Mouse (Mus musculus) neural tube, embryonic 13.5 days (tissue): Measurements from ENCODE around the gene Arhgap28. TPM values are rescaled to one million over a fixed set of nuclear protein-coding genes. Genes with fewer than 3 reads are reported as not detected.
"Not testable (repeated sequence)": the region's sequence is repeated elsewhere in the genome, so short reads cannot be mapped to it uniquely, and the experiment has no call there.

Experiments used
- ATAC-seq: fragments of 200-750 bp; cut with Nextera tagmentation; 2 replicates; pipeline ENCODE4 v1.8.0; 2017; ENCODE audit warnings: low read depth, mild to moderate bottlenecking, moderate TSS enrichment, moderate library complexity
- H3K27ac ChIP-seq: fragments of 300-500 bp; sonication (generic); replicated peaks from 2 replicates; pipeline ENCODE4 v1.5.1; 2015; ENCODE audit warnings: moderate library complexity, mild to moderate bottlenecking, inconsistent platforms
- H3K27me3 ChIP-seq: fragments of 300-500 bp; sonication (generic); 2 replicates; pipeline ENCODE4 v1.6.1; 2015; ENCODE audit warnings: mild to moderate bottlenecking, inconsistent platforms
- H3K36me3 ChIP-seq: fragments of 300-500 bp; sonication (generic); 2 replicates; pipeline ENCODE4 v1.6.1; 2015; ENCODE audit warnings: mild to moderate bottlenecking, inconsistent platforms
- H3K4me1 ChIP-seq: fragments of 300-500 bp; sonication (generic); replicated peaks from 2 replicates; pipeline ENCODE4 v1.6.1; 2015; ENCODE audit warnings: inconsistent platforms
- H3K4me2 ChIP-seq: fragments of 300-500 bp; sonication (generic); 2 replicates; pipeline ENCODE4 v1.6.1; 2015; ENCODE audit warnings: inconsistent platforms, mild to moderate bottlenecking, moderate library complexity
- H3K4me3 ChIP-seq: fragments of 300-500 bp; sonication (generic); 2 replicates; pipeline ENCODE4 v1.5.1; 2015; ENCODE audit warnings: mild to moderate bottlenecking, inconsistent platforms
- H3K9ac ChIP-seq: fragments of 300-500 bp; sonication (generic); 2 replicates; pipeline ENCODE4 v1.6.1; 2015; ENCODE audit warnings: moderate library complexity, mild to moderate bottlenecking, inconsistent platforms
- H3K9me3 ChIP-seq: fragments of 300-500 bp; sonication (generic); 2 replicates; pipeline ENCODE4 v1.6.1; 2016; ENCODE audit warnings: inconsistent platforms
- WGBS: fragments of 180-500 bp; shearing (Covaris S2); methylation state at CpG from one replicate; pipeline ENCODE4 v1.1.7; 2015; 5-methylcytosine and 5-hydroxymethylcytosine counted together
- polyA plus RNA-seq: library from polyadenylated mRNA; unstranded; fragments of >200 nt; fragmentation: Nextera tagmentation; extraction: Ambion mirVana; gene quantifications from 2 replicates; pipeline ENCODE4 v1.2.1, GENCODE M21; 2015

Gene Arhgap28
- polyA plus RNA-seq, 1 experiment from 2014 or later = 15.1 TPM

DNA sequence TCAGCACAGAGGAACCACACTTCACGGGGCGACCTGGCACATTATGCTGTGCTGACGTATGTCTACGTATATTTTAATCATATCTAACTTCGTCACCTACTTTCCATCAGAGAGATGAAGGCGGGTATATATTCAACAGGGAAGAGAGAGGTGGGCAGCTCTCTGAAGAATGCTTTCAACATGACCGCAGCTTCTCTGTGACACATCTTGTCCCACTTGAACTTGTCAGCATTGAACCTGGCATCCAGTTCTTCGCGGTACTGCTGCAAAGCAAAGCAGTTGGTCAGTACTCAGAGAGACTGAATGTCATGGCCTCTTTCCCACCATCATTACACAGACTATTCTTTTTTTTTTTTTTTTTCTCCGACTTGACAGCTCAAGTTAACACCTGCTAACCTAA is 139.6 kb downstream of the Arhgap28 start:
- WGBS = 89% methylated on average over 10 of the region's 10 CpGs
- no peak overlapping the region for H3K27ac ChIP-seq
- no peak for ATAC-seq
- no peaks in the 10 kb centered on the region for H3K27me3 ChIP-seq
- 0 out of 2 replicates have a peak, but pooled peaks cover 4% of the 10 kb centered on the region for H3K36me3 ChIP-seq
- H3K9me3 ChIP-seq = no peaks in the 10 kb centered on the region
- no peak overlapping the region for H3K9ac ChIP-seq
- no peaks in the 10 kb centered on the region for H3K4me1 ChIP-seq
- H3K4me2 ChIP-seq = no peak overlapping the region
- no peak overlapping the region for H3K4me3 ChIP-seq

GRCm38 (mm10) chr17:67861744-67862535 is 142.0 kb downstream of the Arhgap28 start:
- no peak overlapping the region for H3K4me2 ChIP-seq
- no peaks in the 10 kb centered on the region for H3K4me1 ChIP-seq
- H3K9ac ChIP-seq = no peak overlapping the region
- no peak overlapping the region for H3K4me3 ChIP-seq
- WGBS = 79% methylated on average over 16 of the region's 16 CpGs
- peak; percentile 83 for ATAC-seq
- H3K27me3 ChIP-seq = no peaks in the 10 kb centered on the region
- H3K9me3 ChIP-seq = no peaks in the 10 kb centered on the region
- 0 out of 2 replicates have a peak, but pooled peaks cover 3% of the 10 kb centered on the region for H3K36me3 ChIP-seq
- H3K27ac ChIP-seq = no peak overlapping the region

DNA sequence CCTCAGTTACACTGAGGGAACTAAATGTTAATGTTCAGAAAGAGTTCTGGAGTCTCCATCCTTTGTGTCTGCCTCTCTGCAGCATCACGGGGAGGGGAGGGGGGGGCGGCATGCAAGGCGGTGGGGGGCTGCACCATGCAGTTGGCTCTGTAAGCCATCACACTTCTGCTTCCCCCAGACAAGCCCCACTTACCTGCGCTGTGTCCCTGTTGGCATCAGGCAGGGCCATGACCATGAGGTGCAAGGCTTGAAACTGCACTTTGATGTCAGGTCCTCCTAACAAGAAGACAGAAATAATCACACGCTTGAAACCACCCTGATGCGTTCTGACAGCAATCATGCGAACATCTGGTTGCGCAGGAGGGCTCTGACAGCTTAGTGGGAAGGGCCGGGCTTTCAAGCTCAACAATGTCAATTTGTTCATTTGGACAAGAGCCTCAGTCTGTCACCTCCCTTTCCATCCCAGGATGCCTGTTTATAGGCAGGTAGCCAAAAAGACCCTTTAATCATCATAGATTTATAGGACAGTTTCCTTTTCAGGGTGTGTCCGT is 142.8 kb downstream of the Arhgap28 start:
- no peak overlapping the region for H3K27ac ChIP-seq
- 85% methylated on average over 10 of the region's 10 CpGs for WGBS
- peaks cover 3% of the 10 kb centered on the region; the same call in 1 of the 2 replicates for H3K36me3 ChIP-seq
- H3K4me3 ChIP-seq = no peak overlapping the region
- ATAC-seq = no peak
- no peaks in the 10 kb centered on the region for H3K4me1 ChIP-seq
- no peaks in the 10 kb centered on the region for H3K27me3 ChIP-seq
- H3K9me3 ChIP-seq = no peaks in the 10 kb centered on the region
- no peak overlapping the region for H3K9ac ChIP-seq
- no peak overlapping the region for H3K4me2 ChIP-seq

GRCm38 (mm10) chr17:67841494-67841893 is 162.4 kb downstream of the Arhgap28 start:
- not testable (repeated sequence) for H3K27me3 ChIP-seq, H3K4me2 ChIP-seq, ATAC-seq, H3K27ac ChIP-seq, H3K36me3 ChIP-seq, H3K4me1 ChIP-seq, H3K4me3 ChIP-seq, H3K9ac ChIP-seq, H3K9me3 ChIP-seq
- 98% methylated on average over 2 of the region's 2 CpGs for WGBS

DNA sequence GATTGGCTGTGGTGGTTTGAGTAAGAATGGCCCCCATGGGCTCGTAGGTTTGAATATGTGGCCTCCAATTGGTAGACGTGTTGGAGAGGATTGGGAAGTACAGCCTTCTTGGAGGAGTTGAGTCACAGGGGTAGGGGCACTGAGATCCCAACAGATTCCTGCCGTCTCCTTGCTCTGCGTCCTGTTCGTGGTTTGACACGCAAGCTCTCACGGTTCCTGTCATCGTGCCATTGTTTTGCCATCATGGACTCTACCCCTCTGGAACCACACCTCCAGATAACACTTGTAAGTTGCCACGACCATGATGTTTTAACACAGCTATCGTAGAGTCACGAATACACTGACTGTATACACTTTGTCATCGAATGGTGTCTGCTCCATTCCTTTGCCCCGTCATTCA is 165.0 kb downstream of the Arhgap28 start:
- no peaks in the 10 kb centered on the region for H3K36me3 ChIP-seq

GRCm38 (mm10) chr17:67837351-67838090 is 166.4 kb downstream of the Arhgap28 start:
- Histone ChIP-seq H3K4me2 (no peak overlapping the region), H3K27ac (no peak overlapping the region), H3K4me3 (no peak overlapping the region), H3K27me3 (no peaks in the 10 kb centered on the region), H3K9ac (no peak overlapping the region), H3K36me3 (no peaks in the 10 kb centered on the region), H3K9me3 (0 out of 2 replicates have a peak, but pooled peaks cover 3% of the 10 kb centered on the region), H3K4me1 (no peaks in the 10 kb centered on the region)
- 61% methylated on average over 17 of the region's 17 CpGs for WGBS
- peak; percentile 76 for ATAC-seq

More for the DNA sequence above, 165.0 kb downstream of the Arhgap28 start:
- Histone ChIP-seq H3K27me3 (no peaks in the 10 kb centered on the region), H3K4me2 (no peak overlapping the region), H3K27ac (no peak overlapping the region), H3K4me1 (no peaks in the 10 kb centered on the region), H3K4me3 (no peak overlapping the region), H3K9me3 (0 out of 2 replicates have a peak, but pooled peaks cover 3% of the 10 kb centered on the region), H3K9ac (no peak overlapping the region)
- ATAC-seq = no peak
- WGBS = 88% methylated on average over 13 of the region's 13 CpGs

DNA sequence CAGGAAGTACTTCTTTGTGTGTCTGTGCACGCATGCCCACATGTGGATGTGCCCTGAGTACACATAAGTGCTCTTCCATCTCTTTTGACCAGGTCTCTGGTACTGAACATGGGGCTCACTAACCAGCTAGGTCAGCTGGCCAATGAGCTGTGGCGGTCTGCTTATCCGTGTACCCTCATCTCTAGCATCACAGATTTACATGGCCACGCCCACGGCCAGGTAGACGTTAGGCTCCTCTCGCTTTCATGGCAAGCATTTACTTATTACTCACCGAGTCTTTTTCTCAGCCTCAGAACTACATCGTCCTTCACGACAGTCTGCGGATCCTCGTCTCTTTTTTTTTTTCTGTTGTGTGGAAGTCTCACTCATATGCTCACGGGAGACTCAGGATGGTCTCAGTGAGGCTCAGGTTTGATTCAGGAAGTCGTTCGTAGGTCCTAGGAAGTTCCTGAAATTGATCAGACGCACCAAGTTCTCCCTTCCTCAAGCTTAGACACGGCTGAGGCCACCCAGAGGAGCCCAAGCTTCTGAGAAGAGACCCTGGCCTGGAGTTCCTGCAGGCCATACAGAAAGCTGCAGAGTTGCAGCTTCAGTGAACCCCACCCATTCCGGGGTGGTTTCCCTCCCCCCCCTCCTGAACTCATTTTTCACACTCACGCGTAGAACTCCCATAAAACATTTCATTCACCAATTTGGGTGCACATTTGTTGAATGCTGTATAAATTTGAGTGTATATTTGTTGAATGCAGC is 167.6 kb downstream of the Arhgap28 start:
- ATAC-seq = no peak
- H3K4me2 ChIP-seq = no peak overlapping the region
- WGBS = 95% methylated on average over 20 of the region's 20 CpGs
- no peak overlapping the region for H3K27ac ChIP-seq
- H3K4me3 ChIP-seq = no peak overlapping the region
- H3K36me3 ChIP-seq = no peaks in the 10 kb centered on the region
- 0 out of 2 replicates have a peak, but pooled peaks cover 3% of the 10 kb centered on the region for H3K9me3 ChIP-seq
- H3K9ac ChIP-seq = no peak overlapping the region
- H3K4me1 ChIP-seq = no peaks in the 10 kb centered on the region
- no peaks in the 10 kb centered on the region for H3K27me3 ChIP-seq

GRCm38 (mm10) chr17:67827431-67827830 is 176.5 kb downstream of the Arhgap28 start:
- H3K4me3 ChIP-seq = no peak overlapping the region
- H3K4me1 ChIP-seq = no peaks in the 10 kb centered on the region
- ATAC-seq = no peak
- no peak overlapping the region for H3K9ac ChIP-seq
- H3K36me3 ChIP-seq = peaks cover 6% of the 10 kb centered on the region
- no peak overlapping the region for H3K4me2 ChIP-seq
- no peaks in the 10 kb centered on the region for H3K27me3 ChIP-seq
- 92% methylated on average over 3 of the region's 3 CpGs for WGBS
- peaks cover 8% of the 10 kb centered on the region for H3K9me3 ChIP-seq
- no peak overlapping the region for H3K27ac ChIP-seq

DNA sequence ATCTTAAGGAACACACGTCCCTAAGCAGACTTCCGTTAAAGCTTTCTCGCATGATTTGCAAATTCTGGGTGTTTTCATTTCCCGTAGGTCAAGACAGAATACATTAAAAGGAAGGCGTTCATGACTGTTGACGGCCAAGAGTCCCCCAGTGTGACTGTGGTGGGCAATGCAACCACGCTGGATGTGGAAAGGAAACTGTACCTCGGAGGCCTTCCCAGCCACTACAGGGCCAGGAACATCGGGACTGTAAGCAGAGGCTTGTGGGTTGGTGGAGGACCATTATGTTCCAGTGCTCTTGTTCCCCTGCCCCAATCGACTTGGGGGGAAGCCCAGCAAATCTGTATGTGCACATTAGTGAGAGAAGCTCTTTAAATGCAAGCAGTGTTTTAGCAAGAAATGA is 187.0 kb downstream of the Arhgap28 start:
- Histone ChIP-seq H3K9me3 (no peaks in the 10 kb centered on the region), H3K27me3 (no peaks in the 10 kb centered on the region), H3K4me1 (peaks cover 9% of the 10 kb centered on the region), H3K4me2 (no peak overlapping the region), H3K4me3 (no peak overlapping the region), H3K36me3 (peaks cover 83% of the 10 kb centered on the region), H3K27ac (no peak overlapping the region), H3K9ac (no peak overlapping the region)
- WGBS = 93% methylated on average over 10 of the region's 10 CpGs
- ATAC-seq = no peak

- H3K36me3 ChIP-seq = peaks cover 87% of the 10 kb centered on the region
- H3K4me1 ChIP-seq = peaks cover 9% of the 10 kb centered on the region
- no peak overlapping the region for H3K4me3 ChIP-seq
- H3K4me2 ChIP-seq = no peak overlapping the region
- ATAC-seq = no peak
- no peak overlapping the region for H3K27ac ChIP-seq
- no peaks in the 10 kb centered on the region for H3K27me3 ChIP-seq
- WGBS = 95% methylated on average over 11 of the region's 11 CpGs
- H3K9ac ChIP-seq = no peak overlapping the region
- no peaks in the 10 kb centered on the region for H3K9me3 ChIP-seq
Measured at GRCm38 (mm10) chr17:67815720-67816119, 188.2 kb downstream of the Arhgap28 start.

- Histone ChIP-seq H3K36me3 (peaks cover 96% of the 10 kb centered on the region), H3K4me1 (no peaks in the 10 kb centered on the region), H3K4me3 (no peak overlapping the region), H3K9me3 (no peaks in the 10 kb centered on the region), H3K9ac (no peak overlapping the region), H3K27ac (no peak overlapping the region), H3K27me3 (no peaks in the 10 kb centered on the region), H3K4me2 (no peak overlapping the region)
- no peak for ATAC-seq
- WGBS = 92% methylated on average over 6 of the region's 6 CpGs
Measured at GRCm38 (mm10) chr17:67813666-67814065, 190.3 kb downstream of the Arhgap28 start.
